Mouse (Mus musculus) adrenal gland, postnatal 25 days (tissue): ENCODE results near the gene Ubtd1. TPM values are rescaled to one million over a fixed set of nuclear protein-coding genes. Genes with fewer than 3 reads are reported as not detected.
A peak's percentile ranks its signal among the peaks of the same experiment; 100 is the strongest.

Experiments
- DNase-seq: peaks from one replicate; pipeline ENCODE4 v3.0.0; 2021; ENCODE audit warnings: mixed read lengths
- total RNA-seq: library from RNA; stranded (reverse); gene quantifications from 2 replicates; pipeline ENCODE4 v1.2.3, GENCODE M21; 2021

The Ubtd1 gene
- total RNA-seq, 1 experiment from 2014 or later = 18.2 TPM

GRCm38 (mm10) chr19:41993484-41993883, 11.9 kb downstream of the Ubtd1 start:
- peak; percentile 90 for DNase-seq

GRCm38 (mm10) chr19:41994023-41994422, 12.5 kb downstream of the Ubtd1 start:
- no peak for DNase-seq

- DNase-seq = no peak
These were observed 13.9 kb downstream of the Ubtd1 start for GRCm38 (mm10) chr19:41995483-41995882.

- no peak for DNase-seq
These were observed 15.5 kb downstream of the Ubtd1 start for GRCm38 (mm10) chr19:41997090-41997489.

- no peak for DNase-seq
These were observed 17.4 kb downstream of the Ubtd1 start for GRCm38 (mm10) chr19:41998770-41999548.

GRCm38 (mm10) chr19:41999688-42000283, 18.2 kb downstream of the Ubtd1 start:
- DNase-seq = no peak

- DNase-seq = no peak
These were observed 18.9 kb downstream of the Ubtd1 start for GRCm38 (mm10) chr19:42000446-42000958.

- no peak for DNase-seq
These were observed 19.9 kb downstream of the Ubtd1 start for GRCm38 (mm10) chr19:42001253-42001980.

GRCm38 (mm10) chr19:42004258-42004657, 22.7 kb downstream of the Ubtd1 start:
- DNase-seq = no peak

- DNase-seq = no peak
These were observed 24.1 kb downstream of the Ubtd1 start for GRCm38 (mm10) chr19:42005616-42006015.

GRCm38 (mm10) chr19:42006568-42006967, 25.0 kb downstream of the Ubtd1 start:
- DNase-seq = no peak

GRCm38 (mm10) chr19:42008586-42008985, 27.0 kb downstream of the Ubtd1 start:
- DNase-seq = no peak

GRCm38 (mm10) chr19:42009067-42009466, 27.5 kb downstream of the Ubtd1 start:
- no peak for DNase-seq

GRCm38 (mm10) chr19:42010436-42010835, 28.9 kb downstream of the Ubtd1 start:
- peak; percentile 45 for DNase-seq

- no peak for DNase-seq
These were observed 29.6 kb downstream of the Ubtd1 start for GRCm38 (mm10) chr19:42011123-42011522.

GRCm38 (mm10) chr19:42014231-42014825, 32.8 kb downstream of the Ubtd1 start:
- DNase-seq = no peak

- DNase-seq = no peak
These were observed 33.4 kb downstream of the Ubtd1 start for GRCm38 (mm10) chr19:42015001-42015400.

- DNase-seq = no peak
These were observed 34.7 kb downstream of the Ubtd1 start for GRCm38 (mm10) chr19:42016251-42016650.

GRCm38 (mm10) chr19:42016840-42017239, 35.3 kb downstream of the Ubtd1 start:
- no peak for DNase-seq

- peak; percentile 72 for DNase-seq
These were observed 36.1 kb downstream of the Ubtd1 start for GRCm38 (mm10) chr19:42017399-42018247.

GRCm38 (mm10) chr19:42019011-42019522, 37.5 kb downstream of the Ubtd1 start:
- no peak for DNase-seq
